Mouse (Mus musculus): ENCODE results near the gene Agtrap.

DNA sequence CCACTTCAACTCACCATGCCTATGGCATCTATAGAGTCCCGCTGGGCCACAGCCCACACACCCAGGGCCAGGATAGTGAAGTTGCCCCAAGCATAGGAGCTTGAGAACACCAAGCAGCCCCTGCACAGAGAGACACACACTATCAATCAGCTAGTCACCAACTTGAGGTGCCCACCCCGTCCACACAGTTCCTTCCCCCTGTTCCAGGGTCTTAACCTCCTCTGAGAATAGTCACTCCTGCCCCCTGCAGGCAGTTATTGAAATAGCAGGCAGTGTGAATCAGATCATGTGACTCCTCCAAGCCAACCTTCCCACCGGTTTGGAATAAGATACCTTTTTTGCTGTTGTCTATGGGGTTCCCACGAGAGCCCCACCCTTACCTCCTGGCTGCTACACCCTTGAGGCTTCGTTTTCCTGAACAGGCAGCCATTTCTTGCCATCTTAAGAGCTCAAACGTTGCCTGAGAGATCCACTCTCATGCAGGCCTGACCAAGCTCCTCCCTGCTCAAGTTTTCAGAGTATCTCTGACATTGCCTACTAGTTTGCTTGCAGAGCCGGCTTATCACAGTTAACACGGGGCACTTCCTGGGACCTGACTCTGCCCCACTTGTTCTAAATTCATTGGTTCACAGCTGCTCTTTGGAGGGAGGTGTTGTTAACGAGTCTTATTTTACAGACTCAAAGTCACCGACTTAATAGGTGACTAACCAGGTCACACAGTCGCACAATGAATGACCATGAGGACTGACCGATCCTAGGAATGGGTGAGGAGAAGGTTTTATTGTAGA lies 5.4 kb downstream of the Agtrap start:
- no peak for TF ChIP-seq POLR2A (IDR thresholded peaks at IDR 0.05; ENCODE audit: borderline replicate concordance, extremely low read depth, insufficient read depth, insufficient read length, poor library complexity, severe bottlenecking)
- peak; percentile 58; the same call in 1 of the 2 replicates for TF ChIP-seq CTCF (IDR thresholded peaks at IDR 0.05; ENCODE audit: borderline replicate concordance, extremely low read depth, insufficient read depth, insufficient read length)

All from brain, embryonic 14.5 days (tissue).